Mouse (Mus musculus) layer of hippocampus, postnatal 25 days (tissue): ENCODE results near the gene Msln. TPM values are rescaled to one million over a fixed set of nuclear protein-coding genes. Genes with fewer than 3 reads are reported as not detected.
A peak's percentile ranks its signal among the peaks of the same experiment; 100 is the strongest.

Experiments used
- DNase-seq, 2 experiments: peaks; one replicate each; pipeline ENCODE4 v3.0.0; 2022; ENCODE audit warnings: mixed read lengths in 2 of 2, low spot score in 1 of 2; ENCODE audit errors: extremely low spot score in 1 of 2
- microRNA-seq, 2 experiments: library from miRNA; unstranded; fragments of <30 nt; microRNA quantifications; one replicate each; pipeline ENCODE4 v1.2.0; 2021
- total RNA-seq, 2 experiments: library from RNA; stranded (reverse); gene quantifications; 2 replicates each; pipeline ENCODE4 v1.2.3; 2021

Gene Msln
- total RNA-seq, 2 experiments from 2014 or later: 0.71 to 1.8 TPM

DNA sequence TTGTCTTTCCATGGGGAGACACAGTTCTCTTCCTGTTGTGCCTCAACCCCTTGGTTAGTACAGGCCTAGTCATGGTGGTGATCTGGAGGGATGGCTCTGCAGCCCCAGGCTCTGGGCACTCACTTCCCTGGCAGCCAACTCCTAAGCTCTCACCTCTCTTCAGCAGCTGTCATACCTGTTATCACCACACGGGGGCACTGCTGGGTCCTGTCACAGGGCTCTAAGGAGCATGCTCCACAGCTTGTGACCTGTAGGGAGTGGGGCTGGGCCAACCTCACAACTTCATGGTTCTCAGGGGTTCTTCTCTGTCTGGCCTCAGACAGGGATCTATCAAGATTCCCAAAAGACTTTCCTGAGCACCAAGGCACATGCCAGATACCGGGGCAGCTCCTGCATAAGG is 22.1 kb downstream of the Msln start:
- peak; percentile 76 to 96 for DNase-seq

- no peak for DNase-seq
These were observed 26.2 kb downstream of the Msln start for GRCm38 (mm10) chr17:25728009-25728270.

DNA sequence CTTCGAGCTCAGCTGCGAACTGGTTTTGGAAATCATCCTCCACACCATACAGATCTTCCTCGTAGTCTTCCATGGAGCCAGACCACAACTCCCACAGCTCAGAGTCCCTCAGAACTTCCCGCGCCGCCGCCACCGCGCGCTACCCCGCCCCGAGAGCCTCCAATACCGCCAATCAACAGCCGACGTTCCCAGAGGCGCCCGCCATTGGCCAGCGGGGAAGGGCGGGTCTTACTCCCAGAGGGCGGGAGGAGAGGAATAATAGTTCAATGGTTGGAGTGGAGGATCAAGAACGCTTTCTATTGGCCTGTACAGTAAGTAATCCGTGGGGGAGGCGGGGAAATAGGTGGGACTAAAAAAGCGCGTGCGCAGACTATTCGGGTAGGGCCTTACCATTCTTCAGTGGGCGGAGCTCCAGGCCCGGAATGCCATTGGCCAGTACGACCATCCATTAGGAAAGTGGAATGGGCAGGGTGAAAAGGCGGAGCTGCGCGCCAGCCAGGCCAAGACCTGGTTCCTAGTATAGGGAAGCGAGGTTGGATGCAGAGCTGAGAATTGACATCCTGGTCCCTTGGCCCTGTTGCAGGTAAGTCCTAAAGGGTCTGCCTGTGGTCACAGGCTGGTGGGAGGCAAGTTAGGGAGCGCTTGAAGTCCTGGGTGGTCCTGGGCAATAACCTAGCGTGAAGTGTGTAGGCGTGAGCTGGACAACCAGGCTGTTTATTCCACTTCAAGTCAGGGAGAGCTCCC is 26.7 kb downstream of the Msln start, which contains the start of the genes Chtf18 and Rpusd1:
Gene Chtf18, minus strand, starts transcription at position 155 of the 744 bp plus-strand sequence.
Gene Rpusd1, plus strand, starts transcription at position 406 of the 744 bp plus-strand sequence.
- DNase-seq: peak; percentile 87 to 90

GRCm38 (mm10) chr17:25725264-25725663 is 28.9 kb downstream of the Msln start:
- no peak for DNase-seq

- no peak for DNase-seq
These were observed 30.3 kb downstream of the Msln start for GRCm38 (mm10) chr17:25723919-25724318.

DNA sequence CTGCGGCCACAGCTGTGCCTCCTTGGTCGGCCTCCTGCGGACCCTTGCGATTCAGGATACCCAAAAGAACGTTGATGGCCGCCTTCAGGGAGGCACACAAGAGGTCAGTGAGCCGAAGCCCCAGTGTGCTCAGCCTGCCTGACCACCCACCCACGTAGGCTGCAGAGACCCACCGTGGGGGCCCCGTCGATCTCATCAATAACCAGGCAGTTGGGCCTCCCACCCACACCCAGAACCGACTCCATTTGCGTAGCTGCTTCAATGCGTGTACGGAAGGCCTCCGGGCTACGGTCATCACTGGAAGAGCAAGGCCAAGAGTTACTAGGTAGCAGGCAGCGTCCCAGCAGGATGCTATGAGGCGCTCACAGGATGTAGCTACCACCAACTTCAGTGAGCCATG is 30.7 kb downstream of the Msln start:
- no peak for DNase-seq

- no peak for DNase-seq
These were observed 32.7 kb downstream of the Msln start for GRCm38 (mm10) chr17:25721476-25721875.

DNA sequence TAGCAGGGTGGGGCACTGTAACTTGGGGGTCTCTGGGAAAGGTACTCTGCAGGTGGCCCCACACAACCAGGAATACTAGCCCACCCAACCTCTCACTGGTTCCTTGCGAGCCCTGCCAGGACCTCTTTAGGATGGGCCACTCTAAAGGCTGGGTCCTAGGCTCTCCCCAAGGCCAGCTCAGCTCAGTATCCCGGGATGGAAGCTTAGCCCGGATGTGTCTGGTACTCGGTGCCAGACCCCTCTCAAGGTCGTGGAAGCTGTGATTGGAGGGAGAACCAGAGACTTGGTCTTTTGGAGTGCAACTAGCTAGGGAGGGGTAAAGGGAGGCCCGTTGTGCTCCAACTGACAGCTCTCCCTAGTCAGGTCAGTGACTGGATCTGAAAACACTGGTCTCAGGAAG is 36.5 kb downstream of the Msln start:
- no peak for DNase-seq

- DNase-seq: no peak
These were observed 37.2 kb downstream of the Msln start, which contains the start of gene Gng13 for GRCm38 (mm10) chr17:25716711-25717637. Gene Gng13, plus strand, starts transcription at chr17:25717171.

GRCm38 (mm10) chr17:25716130-25716529 is 38.0 kb downstream of the Msln start:
- DNase-seq: no peak

- DNase-seq: no peak
These were observed 38.6 kb downstream of the Msln start for GRCm38 (mm10) chr17:25715627-25716026.

- DNase-seq: no peak
These were observed 43.0 kb downstream of the Msln start for GRCm38 (mm10) chr17:25711136-25711535.

DNA sequence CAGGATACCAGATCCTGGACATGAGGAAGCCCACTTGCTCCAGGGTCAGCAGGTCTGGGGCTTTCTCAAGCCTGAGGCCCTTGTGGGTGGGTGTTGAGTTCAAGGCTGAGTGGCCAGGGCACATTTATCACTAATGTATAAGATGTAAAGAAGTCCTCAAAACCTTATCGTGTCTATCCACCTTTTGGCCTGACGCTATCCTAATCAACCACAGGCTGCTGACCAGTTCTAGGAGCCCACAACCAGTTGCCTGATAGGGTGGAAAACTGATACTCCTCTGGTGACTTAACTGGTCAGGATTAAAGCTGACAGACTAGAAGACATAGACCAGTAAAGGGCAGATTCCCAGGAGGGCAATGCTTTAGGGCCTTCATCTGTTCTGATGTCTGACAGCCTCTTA is 44.2 kb downstream of the Msln start:
- no peak for DNase-seq

DNA sequence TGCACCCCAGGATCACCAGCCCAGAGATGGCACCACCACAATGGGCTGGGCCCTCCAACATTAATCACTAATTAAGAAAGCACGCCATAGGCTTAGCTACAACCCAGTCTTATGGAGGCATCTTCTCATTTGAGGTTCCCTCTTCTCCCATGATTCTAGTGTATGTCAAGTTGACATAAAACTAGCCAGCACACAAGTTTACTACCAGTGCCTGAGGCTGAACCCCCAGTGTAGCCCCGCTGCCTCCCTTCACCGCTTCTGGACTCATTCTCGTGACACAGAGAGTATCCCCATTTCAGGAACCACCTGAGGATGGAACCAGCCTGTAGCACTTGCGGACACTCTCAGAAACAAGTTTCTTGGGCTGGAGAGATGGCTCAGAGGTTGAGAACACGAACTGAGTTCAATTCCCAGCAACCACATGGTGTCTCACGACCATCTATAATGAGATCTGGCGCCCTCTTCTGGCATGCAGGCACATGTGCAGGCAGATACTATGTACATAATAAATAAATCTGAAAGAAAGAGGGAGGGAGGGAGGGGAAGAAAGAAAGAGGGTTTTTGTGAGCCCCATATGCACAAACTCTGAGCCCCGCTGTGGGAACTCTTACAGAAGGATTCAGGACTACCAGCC is 53.2 kb downstream of the Msln start:
- DNase-seq: no peak

Small RNA genes lying within 50 kb of the gene (microRNA-seq; reads per million reads assigned to microRNA genes)
- gene Gm25083 (0 reads per million in 2 experiments), gene Mir6966 (2.0 to 3.2 reads per million in 2 experiments)

Other genes with a start within 250 kb of the Msln start
- 10 to 100 TPM; 61.9 to 67.1 TPM for gene Sox8, start 183.7 kb downstream of the Msln start, total RNA-seq
- gene Lmf1, start 175.3 kb downstream of the Msln start, total RNA-seq: 10 to 100 TPM; 24.9 to 34.0 TPM
- gene Gng13, start 37.2 kb downstream of the Msln start, total RNA-seq: 100 to 1,000 TPM; 108 to 125 TPM
- gene Chtf18, start 27.0 kb downstream of the Msln start, total RNA-seq: 1 to 10 TPM; 1.3 to 2.1 TPM
- 10 to 100 TPM; 45.4 to 49.2 TPM for gene Rpusd1, start 26.7 kb downstream of the Msln start, total RNA-seq
- under 1 TPM in 1 of 2 experiments, not detected in 1; 0.14 TPM for gene Mslnl, start 18.3 kb downstream of the Msln start, total RNA-seq
- 10 to 100 TPM; 32.7 to 33.2 TPM for gene Narfl, start 19.4 kb upstream of the Msln start, total RNA-seq
- 100 to 1,000 TPM; 112 to 126 TPM for gene Haghl, start 31.3 kb upstream of the Msln start, total RNA-seq
- gene Ccdc78, start 32.2 kb upstream of the Msln start, total RNA-seq: not detected
- 10 to 100 TPM; 81.7 to 88.0 TPM for gene Fam173a, start 38.5 kb upstream of the Msln start, total RNA-seq
- gene AC134908.4, start 41.3 kb upstream of the Msln start, total RNA-seq: 1 to 10 TPM; 1.6 to 3.5 TPM
- gene Metrn, start 42.8 kb upstream of the Msln start, total RNA-seq: 10 to 100 TPM; 82.7 to 89.2 TPM
- 100 to 1,000 TPM; 637 to 657 TPM for gene Fbxl16, start 54.7 kb upstream of the Msln start, total RNA-seq
- gene Wdr24, start 69.2 kb upstream of the Msln start, total RNA-seq: 10 to 100 TPM; 26.5 to 27.1 TPM
- gene Jmjd8, start 74.5 kb upstream of the Msln start, total RNA-seq: 10 to 100 TPM; 59.5 to 62.9 TPM
- gene Stub1, start 79.0 kb upstream of the Msln start, total RNA-seq: 100 to 1,000 TPM; 160 to 164 TPM
- 10 to 100 TPM; 62.3 to 68.3 TPM for gene Rhbdl1, start 82.9 kb upstream of the Msln start, total RNA-seq
- 10 to 100 TPM; 26.0 to 28.5 TPM for gene Gm20683, start 87.4 kb upstream of the Msln start, total RNA-seq
- 100 to 1,000 TPM in 1 of 2 experiments, 10 to 100 TPM in 1; 95.2 to 107 TPM for gene Rhot2, start 90.5 kb upstream of the Msln start, total RNA-seq
- gene Wdr90, start 107.1 kb upstream of the Msln start, total RNA-seq: 10 to 100 TPM; 14.8 to 21.0 TPM
- gene Mcrip2, start 114.4 kb upstream of the Msln start, total RNA-seq: 10 to 100 TPM; 22.4 to 25.3 TPM
- 10 to 100 TPM; 39.2 to 40.1 TPM for gene Mettl26, start 120.7 kb upstream of the Msln start, total RNA-seq
- 1 to 10 TPM; 2.0 TPM for gene Wfikkn1, start 126.5 kb upstream of the Msln start, total RNA-seq
- gene Rab40c, start 165.3 kb upstream of the Msln start, total RNA-seq: 10 to 100 TPM; 41.0 to 52.9 TPM
- gene Pigq, start 190.6 kb upstream of the Msln start, total RNA-seq: 100 to 1,000 TPM; 135 to 137 TPM
- under 1 TPM in 1 of 2 experiments, not detected in 1; 0.52 TPM for gene Nhlrc4, start 190.6 kb upstream of the Msln start, total RNA-seq
- under 1 TPM; 0.34 to 0.47 TPM for gene A930017K11Rik, start 198.2 kb upstream of the Msln start, total RNA-seq
- 10 to 100 TPM; 48.7 to 55.2 TPM for gene Capn15, start 231.4 kb upstream of the Msln start, total RNA-seq